Mouse (Mus musculus) C2C12 (cell line): ENCODE data around the gene Gm17455.

ENCODE experiments used
- CEBPB ChIP-seq: IDR thresholded peaks from one replicate; pipeline ENCODE4 v1.6.1; 2011; ENCODE audit warnings: low read depth, mild to moderate bottlenecking, control low read depth, moderate library complexity
- CTCF ChIP-seq: IDR thresholded peaks from one replicate; pipeline ENCODE4 v1.5.1; 2011; ENCODE audit not compliant: control insufficient read depth, insufficient read depth, insufficient read length
- FOSL1 ChIP-seq: IDR thresholded peaks from one replicate; pipeline ENCODE4 v1.8.0; 2011; ENCODE audit warnings: mild to moderate bottlenecking, low read length; ENCODE audit not compliant: poor library complexity, insufficient read depth, severe bottlenecking
- MAX ChIP-seq: IDR thresholded peaks from one replicate; pipeline ENCODE4 v1.6.1; 2011; ENCODE audit warnings: mild to moderate bottlenecking, control low read depth
- MYOD1 ChIP-seq: IDR thresholded peaks from one replicate; pipeline ENCODE4 v1.6.1; 2011; ENCODE audit warnings: low read depth; ENCODE audit not compliant: control insufficient read depth, insufficient read length
- MYOG ChIP-seq: IDR thresholded peaks from one replicate; pipeline ENCODE4 v1.6.1; 2011; ENCODE audit not compliant: control insufficient read depth, insufficient read length; ENCODE audit errors: extremely low read depth
- USF1 ChIP-seq: IDR thresholded peaks from one replicate; pipeline ENCODE4 v1.6.1; 2011; ENCODE audit warnings: low read depth, mild to moderate bottlenecking, control low read depth, moderate library complexity

GRCm38 (mm10) chr10:60373937-60374578, 25.5 kb upstream of the Gm17455 start:
- TF ChIP-seq CTCF (no peak), MYOD1 (peak; percentile 70), CEBPB (no peak), MAX (peak; percentile 68), USF1 (no peak), MYOG (no peak), FOSL1 (no peak)
